Mouse (Mus musculus) heart, postnatal 0 days (tissue): ENCODE measurements around the gene Plxdc2. TPM values are rescaled to one million over a fixed set of nuclear protein-coding genes. Genes with fewer than 3 reads are reported as not detected.
"Not testable (repeated sequence)": the region's sequence is repeated elsewhere in the genome, so short reads cannot be mapped to it uniquely, and the experiment has no call there.

Source experiments
- ATAC-seq: fragments of 200-750 bp; cut with Nextera tagmentation; 2 replicates; pipeline ENCODE4 v1.8.0; 2017; ENCODE audit warnings: low read depth, moderate number of reproducible peaks, moderate library complexity; ENCODE audit not compliant: insufficient read depth
- DNase-seq: peaks from one replicate; pipeline ENCODE4 v3.0.0-alpha.2; 2016; ENCODE audit warnings: low spot score
- H3K27ac ChIP-seq: fragments of 300-500 bp; sonication (generic); 2 replicates; pipeline ENCODE4 v1.5.1; 2014; ENCODE audit warnings: low read depth, mild to moderate bottlenecking
- H3K27me3 ChIP-seq: fragments of 300-500 bp; sonication (generic); 2 replicates; pipeline ENCODE4 v1.6.1; 2014; ENCODE audit warnings: low read length, mixed read lengths; ENCODE audit not compliant: control insufficient read depth, insufficient read depth
- H3K36me3 ChIP-seq: fragments of 300-500 bp; sonication (generic); replicated peaks from 2 replicates; pipeline ENCODE4 v1.6.1; 2014; ENCODE audit warnings: low read length, mixed read lengths; ENCODE audit not compliant: control insufficient read depth, insufficient read depth
- H3K4me1 ChIP-seq: fragments of 300-500 bp; sonication (generic); 2 replicates; pipeline ENCODE4 v1.6.1; 2014; ENCODE audit warnings: antibody characterized with exemption; ENCODE audit not compliant: control insufficient read depth, insufficient read depth
- H3K4me2 ChIP-seq: fragments of 300-500 bp; sonication (generic); 2 replicates; pipeline ENCODE4 v1.6.1; 2014; ENCODE audit warnings: low read depth, mild to moderate bottlenecking, low read length, moderate library complexity
- H3K4me3 ChIP-seq: fragments of 300-500 bp; sonication (generic); 2 replicates; pipeline ENCODE4 v1.5.1; 2014; ENCODE audit warnings: low read depth, low read length
- H3K9ac ChIP-seq: fragments of 300-500 bp; sonication (generic); replicated peaks from 2 replicates; pipeline ENCODE4 v1.6.1; 2014; ENCODE audit warnings: low read depth, low read length, mixed read lengths
- H3K9me3 ChIP-seq: fragments of 300-500 bp; sonication (generic); replicated peaks from 2 replicates; pipeline ENCODE4 v1.6.1; 2016; ENCODE audit warnings: low read length; ENCODE audit not compliant: control insufficient read depth
- CTCF ChIP-seq: IDR thresholded peaks from 2 replicates; pipeline ENCODE4 v1.5.1; 2016; ENCODE audit warnings: antibody characterized with exemption, control low read depth, low read depth
- EP300 ChIP-seq: IDR thresholded peaks from 2 replicates; pipeline ENCODE4 v1.6.1; 2016; ENCODE audit warnings: antibody characterized with exemption, low read depth
- WGBS: fragments of 180-500 bp; shearing (Covaris S2); extraction: QIAGEN DNeasy Blood & Tissue Kit; methylation state at CpG from one replicate; pipeline ENCODE4 v1.1.7; 2014; 5-methylcytosine and 5-hydroxymethylcytosine counted together
- polyA plus RNA-seq: library from polyadenylated mRNA; unstranded; fragments of >200 nt; fragmentation: Nextera tagmentation; extraction: Ambion mirVana; gene quantifications from 2 replicates; pipeline ENCODE4 v1.2.1, GENCODE M21; 2015
- total RNA-seq: library from RNA; depleted of rRNA; stranded (reverse); fragments of >200 nt; gene quantifications from 2 replicates; pipeline ENCODE4 v1.2.3, GENCODE M21; 2014; ENCODE audit warnings: low replicate concordance

Plxdc2 gene
- total and polyA plus RNA-seq, 2 experiments from 2014 or later: 4.2 to 6.1 TPM

DNA sequence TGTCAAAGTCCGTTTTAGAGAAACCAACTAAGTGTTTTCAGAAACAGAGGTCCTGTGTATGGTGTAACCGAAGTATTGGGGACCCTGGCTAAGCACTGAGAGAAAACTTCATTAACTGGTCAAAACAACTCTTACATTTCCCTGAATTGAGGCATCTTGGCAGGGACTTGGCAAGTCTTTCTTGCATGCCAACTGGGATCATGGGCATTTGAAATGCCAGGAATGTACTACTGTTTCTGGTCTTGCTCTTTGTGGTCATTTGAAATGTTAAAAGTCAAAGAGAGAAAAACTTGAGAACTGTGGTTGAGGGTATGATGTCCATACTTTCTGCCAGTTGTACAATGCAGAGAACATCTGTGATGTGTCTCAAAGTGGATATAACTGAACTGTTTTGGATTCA lies 403.7 kb downstream of the Plxdc2 start:
- TF ChIP-seq EP300 (no peak), CTCF (no peak)
- H3K36me3 ChIP-seq: no peaks in the 10 kb centered on the region
- H3K9me3 ChIP-seq: no peaks in the 10 kb centered on the region
- no peak overlapping the region for H3K4me2 ChIP-seq
- DNase-seq: no peak
- H3K4me1 ChIP-seq: no peaks in the 10 kb centered on the region
- no peak for ATAC-seq
- no peak overlapping the region for H3K4me3 ChIP-seq
- 84% methylated on average over 2 of the region's 2 CpGs for WGBS
- H3K9ac ChIP-seq: no peak overlapping the region
- no peak overlapping the region for H3K27ac ChIP-seq
- H3K27me3 ChIP-seq: no peaks in the 10 kb centered on the region

DNA sequence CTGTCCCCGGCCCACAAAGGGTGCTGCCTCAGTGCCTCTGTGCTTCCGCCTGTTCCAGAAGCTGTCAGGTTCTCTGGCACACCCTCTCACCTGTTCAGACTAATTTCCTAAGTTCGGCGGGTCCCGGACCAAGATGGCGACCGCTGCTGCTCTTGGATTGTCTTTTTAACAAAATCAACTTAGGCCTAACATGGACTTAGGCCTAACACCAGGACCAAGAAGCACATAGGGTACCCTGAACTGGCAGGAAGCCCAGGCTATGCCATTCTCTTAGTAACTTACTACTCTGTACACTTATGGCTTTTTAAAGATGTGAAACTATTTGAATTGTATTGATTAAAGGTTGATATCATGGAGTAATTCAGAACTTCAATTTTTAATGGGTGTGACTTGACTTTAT lies 413.0 kb downstream of the Plxdc2 start:
- not testable (repeated sequence) for ATAC-seq

DNA sequence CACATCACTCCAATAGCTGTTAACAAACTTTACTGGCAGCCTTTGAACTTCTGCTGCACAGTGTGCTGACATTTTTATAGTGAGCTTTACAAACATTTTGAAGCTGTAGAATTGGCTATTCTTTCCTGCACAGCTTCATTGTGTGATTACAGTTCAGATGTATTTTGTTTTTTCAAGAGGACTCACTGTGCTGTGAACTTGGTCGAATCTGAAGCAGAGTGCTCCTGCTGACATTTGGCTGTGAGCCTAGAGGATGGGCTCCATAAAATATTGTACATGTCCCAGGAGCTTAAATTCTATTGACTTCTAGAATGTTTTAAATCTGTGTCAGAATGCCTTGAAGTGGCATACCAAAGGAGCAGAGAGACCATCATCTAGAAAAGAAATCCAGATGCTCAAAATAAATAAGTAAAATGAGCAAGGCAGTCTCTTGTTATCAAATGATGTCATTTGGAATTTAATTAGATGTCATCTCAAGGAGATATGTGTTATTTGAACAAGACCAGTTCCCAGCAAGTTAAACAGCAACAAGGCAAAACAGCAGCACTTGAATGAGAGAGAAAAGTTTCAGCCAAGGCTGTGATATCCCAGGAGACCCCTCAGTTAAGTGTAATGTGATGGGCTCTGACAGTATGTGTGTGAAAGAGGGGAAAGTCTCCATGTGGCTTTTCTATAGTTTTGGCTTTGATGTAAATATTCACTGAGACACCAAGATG lies 417.5 kb downstream of the Plxdc2 start:
- DNase-seq (no peak), ATAC-seq (no peak)
- Histone ChIP-seq H3K4me2 (no peak overlapping the region), H3K9me3 (no peaks in the 10 kb centered on the region), H3K4me1 (no peaks in the 10 kb centered on the region), H3K9ac (no peak overlapping the region), H3K4me3 (no peak overlapping the region), H3K27ac (no peak overlapping the region), H3K36me3 (no peaks in the 10 kb centered on the region), H3K27me3 (no peaks in the 10 kb centered on the region)
- WGBS: 18% methylated on average over 1 of the region's 1 CpGs
- TF ChIP-seq EP300 (no peak), CTCF (no peak)

More for the DNA sequence above, 413.0 kb downstream of the Plxdc2 start:
- 96% methylated on average over 5 of the region's 7 CpGs for WGBS
- not testable (repeated sequence) for H3K4me1 ChIP-seq, H3K27me3 ChIP-seq, DNase-seq, H3K4me2 ChIP-seq, H3K36me3 ChIP-seq, H3K27ac ChIP-seq, H3K9ac ChIP-seq, H3K9me3 ChIP-seq, H3K4me3 ChIP-seq

DNA sequence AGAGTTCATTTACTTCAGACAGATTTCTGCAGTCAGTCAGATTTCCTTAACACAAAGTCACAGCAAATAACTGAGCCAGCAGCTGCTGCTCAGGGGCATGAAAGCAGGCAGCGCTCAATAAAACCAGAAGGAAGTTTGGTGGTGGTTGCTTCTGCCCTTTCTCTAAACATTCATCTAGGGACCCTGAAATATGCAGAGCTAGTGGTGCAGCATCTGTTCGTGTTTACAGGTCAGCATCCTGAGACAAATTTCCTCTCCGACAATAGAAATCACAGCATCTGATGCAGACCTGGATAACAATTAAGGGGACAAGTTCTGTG lies 418.0 kb downstream of the Plxdc2 start:
- ATAC-seq (no peak), DNase-seq (no peak)
- Histone ChIP-seq H3K27me3 (no peaks in the 10 kb centered on the region), H3K4me1 (no peaks in the 10 kb centered on the region), H3K36me3 (no peaks in the 10 kb centered on the region), H3K4me3 (no peak overlapping the region), H3K9me3 (no peaks in the 10 kb centered on the region), H3K9ac (no peak overlapping the region), H3K4me2 (no peak overlapping the region), H3K27ac (no peak overlapping the region)
- 63% methylated on average over 3 of the region's 3 CpGs for WGBS
- TF ChIP-seq EP300 (no peak), CTCF (no peak)

DNA sequence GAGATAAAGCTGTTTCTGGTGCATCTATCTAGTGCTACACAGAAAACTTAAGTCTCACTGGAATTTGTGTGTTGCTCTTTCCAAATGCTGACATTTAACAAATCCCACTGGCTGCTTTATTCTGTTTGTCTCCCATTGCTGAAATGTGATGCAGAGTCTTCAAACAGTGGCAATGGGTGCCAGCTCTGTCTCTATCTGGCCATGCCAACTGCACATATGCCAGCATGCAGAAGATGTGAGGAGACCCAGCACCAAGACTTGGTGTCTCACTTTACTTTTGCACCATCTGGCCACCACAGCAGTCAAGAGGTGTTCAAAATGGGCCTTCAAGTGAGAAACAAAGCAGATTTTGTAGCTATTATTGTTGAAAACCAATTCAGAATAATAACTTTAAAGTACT lies 439.2 kb downstream of the Plxdc2 start:
- Histone ChIP-seq H3K36me3 (no peaks in the 10 kb centered on the region), H3K27ac (no peak overlapping the region), H3K9me3 (no peaks in the 10 kb centered on the region), H3K9ac (no peak overlapping the region), H3K27me3 (no peaks in the 10 kb centered on the region), H3K4me3 (no peak overlapping the region), H3K4me1 (no peaks in the 10 kb centered on the region), H3K4me2 (no peak overlapping the region)
- no peak for DNase-seq
- ATAC-seq: no peak
- no peak for TF ChIP-seq EP300
- TF ChIP-seq CTCF: no peak
